17 mouse cellular contexts compared by ENCODE assay signal in the genomic region with DNA sequence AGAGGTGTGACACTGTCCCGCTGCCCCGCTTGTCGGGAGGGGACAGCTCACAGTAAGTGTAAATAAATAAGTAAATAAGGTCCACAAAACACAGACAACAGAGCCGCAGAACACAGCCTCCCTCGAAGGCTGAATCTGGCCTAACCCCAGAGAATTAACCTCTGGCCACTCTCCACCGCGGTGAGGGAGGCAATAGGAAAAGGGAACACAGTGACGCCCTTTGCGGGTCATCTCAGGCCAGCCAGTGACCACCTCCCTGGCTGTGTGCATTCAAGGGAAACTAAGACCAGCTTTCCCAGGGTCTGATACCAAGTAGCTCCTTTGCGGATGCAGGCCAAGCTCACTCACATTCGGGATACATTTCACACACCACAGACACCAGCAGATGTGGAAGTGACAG. TPM values are rescaled to one million over a fixed set of nuclear protein-coding genes. Genes with fewer than 3 reads are reported as not detected.
DNase-seq lines count a peak whose midpoint lies in the region.
"Had no signal": no experiment of that assay in that cellular context is flagged by ENCODE, and none has a peak within 500 bp of the region (broad histone marks: within the 10 kb centered on the region; RNA-seq: fewer than 3 reads in every experiment).

No protein-coding gene starts in this region.

- intact Hi-C loops in heart, postnatal 14 days (cut with DNase I), result no loop called here

- DNase-seq in gastrocnemius, adult 18-20 months (ENCODE audit: low spot score), result peak; percentile 38
- no peak for DNase-seq in gastrocnemius, adult 8-10 months (ENCODE audit: low spot score in 2 of 2)
- peak; percentile 45 to 59 for DNase-seq in heart, postnatal 14 days
- no peak for DNase-seq in heart, adult 8-10 months (ENCODE audit: low spot score)
- DNase-seq in testis, postnatal 14 days (ENCODE audit: low spot score), result peak; percentile 52
- no peak for DNase-seq in testis, postnatal 10 days (ENCODE audit: low spot score)
- no peak for DNase-seq in embryo, embryonic 10.5 days (ENCODE audit: low spot score)
- no peak for DNase-seq in thymus, postnatal 10 days (ENCODE audit: low spot score in 2 of 2)
- DNase-seq: adrenal gland, postnatal 10 days; cerebellum, adult 8-10 months; cerebellum, postnatal 36 days; layer of hippocampus, adult 9-11 months; lung, postnatal 36 days; midbrain, embryonic 14.5 days had no signal

RNA-seq across cellular contexts. Expression of a gene that starts 25.3 kb away (rescaled TPM):
- total RNA-seq in gastrocnemius, adult 18-20 months (2021), result 1 to 10 TPM; 7.2 to 7.7 TPM
- total RNA-seq in gastrocnemius, adult 8-10 months (2022), result 1 to 10 TPM; 6.3 to 9.8 (median 6.9) TPM
- total RNA-seq in heart, postnatal 14 days (2021), result 10 to 100 TPM; 13.0 to 13.9 TPM
- 10 to 100 TPM; 12.3 to 16.8 (median 13.4) TPM for total RNA-seq in heart, adult 8-10 months (2022)

RNA-seq across cellular contexts. Expression of a gene that starts 35.1 kb away (rescaled TPM):
- total RNA-seq in gastrocnemius, adult 18-20 months (2021), result not detected
- total RNA-seq in gastrocnemius, adult 8-10 months (2022), result not detected
- total RNA-seq in heart, postnatal 14 days (2021), result not detected
- total RNA-seq in heart, adult 8-10 months (2022), result not detected
- total RNA-seq: adrenal gland, postnatal 10 days; left cerebral cortex, adult 2 months; left cerebral cortex, postnatal 36 days; megakaryocyte-erythroid progenitor cell, adult 5-6 weeks had no signal

RNA-seq across cellular contexts. Expression of a gene that starts 59.8 kb away (rescaled TPM):
- 10 to 100 TPM in 1 of 2 experiments, 1 to 10 TPM in 1; 8.9 to 12.7 TPM for total RNA-seq in gastrocnemius, adult 18-20 months (2021)
- 1 to 10 TPM; 7.0 to 9.8 (median 8.2) TPM for total RNA-seq in gastrocnemius, adult 8-10 months (2022)
- total RNA-seq in heart, postnatal 14 days (2021), result 10 to 100 TPM; 41.1 to 51.1 TPM
- total RNA-seq in heart, adult 8-10 months (2022), result 10 to 100 TPM; 21.9 to 30.3 (median 23.7) TPM

Comparison
In these comparisons a context has a peak if more than half of its experiments do, and no peak if none do; other contexts are left out.
1. DNase-seq: peak in gastrocnemius, adult 18-20 months (single experiment), heart, postnatal 14 days (2 of 2) and testis, postnatal 14 days (single experiment); none in gastrocnemius, adult 8-10 months (0 of 2), heart, adult 8-10 months (single experiment), testis, postnatal 10 days (single experiment), embryo, embryonic 10.5 days (single experiment) and thymus, postnatal 10 days (0 of 2).